Mouse (Mus musculus): ENCODE results near the gene Rph3a.

GRCm38 (mm10) chr5:120981211-120981610, 28.7 kb downstream of the Rph3a start:
- TF ChIP-seq GATA1 (IDR thresholded peaks at IDR 0.05; ENCODE audit: borderline replicate concordance, low read length) (no peak), FLI1 (IDR thresholded peaks at IDR 0.05; ENCODE audit: low read length) (no peak)

Data from megakaryocyte, embryonic 14.5 days (primary cell).